Mouse (Mus musculus) testis, adult 2 months (tissue): ENCODE data around the gene Arid1b. TPM values are rescaled to one million over a fixed set of nuclear protein-coding genes. Genes with fewer than 3 reads are reported as not detected.

Experiments
- H3K27ac ChIP-seq: fragments of 200-500 bp; 2 replicates; pipeline ENCODE4 v1.5.1; 2012; ENCODE audit warnings: low read depth, low read length; ENCODE audit not compliant: control insufficient read depth, insufficient read depth
- H3K27me3 ChIP-seq: fragments of 200-500 bp; 2 replicates; pipeline ENCODE4 v1.6.1; 2012; ENCODE audit warnings: mild to moderate bottlenecking, low read length, moderate library complexity; ENCODE audit not compliant: control insufficient read depth, insufficient read depth
- H3K36me3 ChIP-seq: fragments of 200-500 bp; 2 replicates; pipeline ENCODE4 v1.6.1; 2012; ENCODE audit warnings: mild to moderate bottlenecking, low read length; ENCODE audit not compliant: control insufficient read depth, insufficient read depth
- H3K4me1 ChIP-seq: fragments of 200-500 bp; 2 replicates; pipeline ENCODE4 v1.6.1; 2012; ENCODE audit warnings: low read length; ENCODE audit not compliant: control insufficient read depth, insufficient read depth
- H3K4me3 ChIP-seq: fragments of 200-500 bp; 2 replicates; pipeline ENCODE4 v1.5.1; 2012; ENCODE audit warnings: low read depth, mild to moderate bottlenecking, low read length, moderate library complexity, mixed read lengths; ENCODE audit not compliant: control insufficient read depth
- CTCF ChIP-seq: fragments of 200-500 bp; IDR thresholded peaks from 2 replicates; pipeline ENCODE4 v1.5.1; 2012; ENCODE audit warnings: low read depth, mild to moderate bottlenecking, inconsistent platforms, low read length, moderate library complexity; ENCODE audit not compliant: control insufficient read depth, insufficient read depth, insufficient replicate concordance
- POLR2A ChIP-seq: fragments of 200-500 bp; IDR thresholded peaks from 2 replicates; pipeline ENCODE4 v1.6.1; 2012; ENCODE audit warnings: low read depth, mild to moderate bottlenecking, inconsistent platforms, low read length, moderate library complexity; ENCODE audit not compliant: control insufficient read depth
- polyA plus RNA-seq: library from polyadenylated mRNA; depleted of rRNA; stranded (reverse); fragments of >200 nt; gene quantifications from 2 replicates; pipeline ENCODE4 v1.2.3, GENCODE M21; 2012

The Arid1b gene
- polyA plus RNA-seq, 1 experiment, result 5.2 TPM

DNA sequence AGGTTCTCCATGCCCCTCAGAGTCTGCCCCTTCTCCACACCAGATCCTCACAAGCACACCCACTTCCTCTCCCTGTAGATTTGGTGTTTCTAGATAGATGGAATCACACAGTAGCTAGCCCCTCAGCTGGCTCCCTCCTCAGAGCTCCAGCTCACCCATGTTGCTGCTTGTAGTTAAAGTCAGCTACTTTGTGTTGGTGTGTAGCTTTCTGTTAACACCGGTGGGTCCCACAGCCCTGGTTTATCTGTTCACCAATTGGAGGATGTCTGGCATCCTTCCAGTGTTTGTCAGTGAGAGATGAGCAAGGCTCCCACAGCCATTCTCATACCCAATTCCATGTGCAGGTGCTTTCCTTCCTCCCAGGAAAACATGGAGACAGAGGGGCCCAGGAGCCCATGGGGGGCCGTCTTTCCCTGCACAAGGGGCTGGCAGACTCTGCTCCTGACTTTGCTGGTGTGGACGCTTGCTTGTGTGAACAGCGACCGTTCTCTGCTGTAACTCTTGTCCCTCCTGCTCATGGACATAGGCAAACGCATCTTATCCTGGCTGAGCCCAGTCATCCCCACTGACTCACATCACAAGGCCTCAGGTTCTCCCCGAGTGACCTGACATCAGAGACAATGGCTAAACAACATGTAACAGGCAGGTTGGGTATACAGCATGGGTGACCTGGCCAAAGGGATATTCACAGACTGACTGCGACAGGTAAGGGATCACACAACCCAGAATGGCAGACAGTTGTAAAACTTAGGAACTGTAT is 200.2 kb downstream of the Arid1b start:
- no peaks in the 10 kb centered on the region for H3K36me3 ChIP-seq
- no peak overlapping the region for H3K4me3 ChIP-seq
- H3K4me1 ChIP-seq, result no peaks in the 10 kb centered on the region
- TF ChIP-seq CTCF (no peak), POLR2A (no peak)
- H3K27ac ChIP-seq, result no peak overlapping the region
- H3K27me3 ChIP-seq, result no peaks in the 10 kb centered on the region

DNA sequence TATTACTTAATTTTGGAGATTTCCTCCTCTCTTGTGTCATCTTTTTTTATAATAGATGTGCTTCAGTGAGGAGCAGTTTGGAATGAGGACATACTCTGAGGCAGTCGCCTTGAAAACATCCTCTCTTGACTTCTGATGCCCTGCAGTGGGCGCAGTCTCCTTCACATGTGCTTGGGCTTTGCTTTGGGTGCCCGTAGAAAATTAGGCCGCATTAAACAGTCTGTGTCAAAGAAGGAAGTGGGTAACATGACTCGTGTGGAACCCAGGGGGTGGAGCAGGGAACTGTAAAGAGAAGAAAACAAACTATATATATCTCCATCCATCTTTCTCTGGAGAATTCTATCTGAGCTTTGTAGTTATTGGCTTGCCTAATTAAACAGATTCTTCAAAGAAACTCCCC is 201.3 kb downstream of the Arid1b start:
- H3K27ac ChIP-seq, result no peak overlapping the region
- no peaks in the 10 kb centered on the region for H3K36me3 ChIP-seq
- H3K27me3 ChIP-seq, result no peaks in the 10 kb centered on the region
- no peak overlapping the region for H3K4me3 ChIP-seq
- TF ChIP-seq POLR2A (no peak), CTCF (no peak)
- no peaks in the 10 kb centered on the region for H3K4me1 ChIP-seq

DNA sequence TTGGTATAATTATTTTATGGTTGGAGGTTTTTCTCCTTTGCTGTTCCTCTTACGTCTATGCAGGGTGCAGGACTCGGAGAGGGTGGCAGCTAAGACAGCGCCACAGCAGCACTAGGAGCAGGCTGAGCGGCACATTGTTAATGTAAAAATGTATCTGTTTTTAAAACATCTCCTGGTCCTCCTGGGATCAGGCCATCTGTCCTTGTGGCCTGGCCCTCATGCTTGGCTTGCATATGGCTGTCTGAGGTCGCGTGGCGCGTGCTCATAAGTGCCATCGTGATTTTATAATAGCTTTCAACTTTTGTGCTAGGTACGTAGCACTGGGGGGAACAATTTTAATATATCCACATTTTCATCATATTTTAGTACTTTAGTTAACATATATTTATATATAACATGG is 201.9 kb downstream of the Arid1b start:
- H3K36me3 ChIP-seq, result no peaks in the 10 kb centered on the region
- no peaks in the 10 kb centered on the region for H3K27me3 ChIP-seq
- H3K27ac ChIP-seq, result no peak overlapping the region
- H3K4me3 ChIP-seq, result no peak overlapping the region
- TF ChIP-seq CTCF (no peak), POLR2A (no peak)
- no peaks in the 10 kb centered on the region for H3K4me1 ChIP-seq

DNA sequence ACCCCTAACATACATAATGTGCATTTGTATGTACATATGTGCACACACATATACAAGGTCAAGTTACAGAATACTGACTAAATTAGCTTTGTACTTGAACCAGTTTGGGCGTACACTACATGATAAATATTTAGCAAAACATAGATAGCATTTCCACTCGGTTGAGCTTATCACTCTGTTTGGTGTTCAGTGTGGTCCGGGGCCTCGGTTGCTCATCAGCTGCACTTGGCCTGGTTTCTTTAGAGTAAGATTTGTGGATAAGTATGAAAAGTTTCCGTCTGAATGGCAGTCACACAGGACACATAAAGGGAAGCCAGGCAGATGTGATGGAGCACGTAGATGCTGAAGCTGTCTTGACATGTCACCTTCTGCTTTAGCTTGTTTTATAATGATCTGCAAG is 202.4 kb downstream of the Arid1b start:
- TF ChIP-seq POLR2A, result no peak
- no peak for TF ChIP-seq CTCF
- no peak overlapping the region for H3K27ac ChIP-seq
- no peaks in the 10 kb centered on the region for H3K27me3 ChIP-seq
- H3K4me1 ChIP-seq, result no peaks in the 10 kb centered on the region
- H3K36me3 ChIP-seq, result no peaks in the 10 kb centered on the region
- no peak overlapping the region for H3K4me3 ChIP-seq

DNA sequence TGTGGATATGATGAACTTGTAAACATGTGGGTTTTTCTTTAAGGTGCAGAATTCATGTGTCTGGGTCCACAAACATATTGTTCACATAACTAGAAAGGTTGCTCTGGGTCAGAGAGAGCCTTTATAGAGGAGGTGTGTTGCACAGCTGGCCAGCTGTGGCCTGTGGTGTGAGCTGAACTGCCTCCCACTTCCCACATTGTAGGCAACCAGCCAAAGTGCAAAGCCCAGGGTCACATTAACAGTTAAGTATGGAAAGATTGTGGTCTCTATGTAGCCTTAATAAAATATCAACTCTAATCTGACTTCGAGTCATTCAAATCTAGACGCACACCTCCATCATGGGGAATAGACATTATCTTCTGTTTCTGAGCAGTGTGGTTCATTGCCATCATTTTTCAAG is 203.0 kb downstream of the Arid1b start:
- no peaks in the 10 kb centered on the region for H3K4me1 ChIP-seq
- H3K27me3 ChIP-seq, result no peaks in the 10 kb centered on the region
- no peak for TF ChIP-seq CTCF
- TF ChIP-seq POLR2A, result no peak
- no peak overlapping the region for H3K27ac ChIP-seq
- H3K36me3 ChIP-seq, result no peaks in the 10 kb centered on the region
- no peak overlapping the region for H3K4me3 ChIP-seq

DNA sequence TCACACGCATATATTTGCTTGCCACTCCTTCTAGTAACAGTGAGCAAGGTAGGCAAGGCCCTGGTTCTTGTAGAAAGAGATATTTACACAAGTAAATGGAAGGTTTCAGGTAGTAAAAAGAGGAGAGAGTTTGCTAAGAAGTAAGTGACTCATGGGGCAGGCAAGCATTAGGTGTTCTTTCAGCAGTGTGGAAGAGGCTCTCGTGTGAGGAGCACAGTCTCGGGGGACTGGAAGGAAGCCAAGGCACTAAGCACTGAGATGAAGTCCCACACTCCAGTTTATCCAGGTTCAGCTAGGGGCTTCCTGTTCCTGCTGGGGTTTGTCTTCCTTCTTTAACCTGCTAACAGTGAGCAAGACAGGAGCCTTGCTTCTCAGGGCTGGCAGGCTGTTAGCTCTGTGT is 203.6 kb downstream of the Arid1b start:
- Histone ChIP-seq H3K27me3 (no peaks in the 10 kb centered on the region), H3K4me3 (no peak overlapping the region), H3K36me3 (no peaks in the 10 kb centered on the region), H3K4me1 (no peaks in the 10 kb centered on the region), H3K27ac (no peak overlapping the region)
- TF ChIP-seq CTCF, result no peak
- no peak for TF ChIP-seq POLR2A

DNA sequence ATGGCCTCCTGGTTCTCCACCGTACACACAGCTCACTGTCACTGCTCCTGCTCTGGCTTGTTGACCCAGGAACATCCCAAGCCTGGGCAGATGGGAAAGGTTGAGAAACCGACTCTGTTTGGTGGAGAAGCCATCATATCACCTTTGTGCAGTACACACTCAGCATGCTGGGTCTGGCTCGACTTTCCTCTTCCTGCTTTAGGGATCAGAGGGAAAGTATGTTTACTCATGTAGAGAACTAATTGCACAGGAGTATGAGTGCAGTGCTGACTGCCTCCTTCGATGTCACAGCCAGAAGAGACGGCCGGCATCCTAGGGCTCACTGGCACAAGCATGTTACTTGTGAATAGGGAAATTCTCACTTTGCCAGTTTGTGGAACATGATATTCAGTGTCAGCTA is 204.1 kb downstream of the Arid1b start:
- TF ChIP-seq CTCF, result no peak
- TF ChIP-seq POLR2A, result no peak
- Histone ChIP-seq H3K36me3 (no peaks in the 10 kb centered on the region), H3K27me3 (no peaks in the 10 kb centered on the region), H3K4me1 (no peaks in the 10 kb centered on the region), H3K27ac (no peak overlapping the region), H3K4me3 (no peak overlapping the region)
